Mouse (Mus musculus) neural tube, embryonic 12.5 days (tissue): ENCODE measurements around the gene Gm11992. TPM values are rescaled to one million over a fixed set of nuclear protein-coding genes. Genes with fewer than 3 reads are reported as not detected.

Experiments
- ATAC-seq: fragments of 200-750 bp; cut with Nextera tagmentation; 2 replicates; pipeline ENCODE4 v1.8.0; 2017; ENCODE audit warnings: low read depth, mild to moderate bottlenecking, moderate TSS enrichment, moderate library complexity; ENCODE audit not compliant: low FRiP score
- H3K27ac ChIP-seq: fragments of 300-500 bp; sonication (generic); 2 replicates; pipeline ENCODE4 v1.5.1; 2016
- H3K27me3 ChIP-seq: fragments of 300-500 bp; sonication (generic); replicated peaks from 2 replicates; pipeline ENCODE4 v1.6.1; 2016; ENCODE audit warnings: mild to moderate bottlenecking
- H3K36me3 ChIP-seq: fragments of 300-500 bp; sonication (generic); 2 replicates; pipeline ENCODE4 v1.6.1; 2016; ENCODE audit warnings: mild to moderate bottlenecking
- H3K4me1 ChIP-seq: fragments of 300-500 bp; sonication (generic); 2 replicates; pipeline ENCODE4 v1.6.1; 2016
- H3K4me2 ChIP-seq: fragments of 300-500 bp; sonication (generic); replicated peaks from 2 replicates; pipeline ENCODE4 v1.6.1; 2016; ENCODE audit warnings: mild to moderate bottlenecking
- H3K4me3 ChIP-seq: fragments of 300-500 bp; sonication (generic); 2 replicates; pipeline ENCODE4 v1.5.1; 2016
- H3K9ac ChIP-seq: fragments of 300-500 bp; sonication (generic); 2 replicates; pipeline ENCODE4 v1.6.1; 2016; ENCODE audit warnings: mild to moderate bottlenecking
- H3K9me3 ChIP-seq: fragments of 300-500 bp; sonication (generic); 2 replicates; pipeline ENCODE4 v1.6.1; 2016; ENCODE audit warnings: mild to moderate bottlenecking
- WGBS: fragments of 180-500 bp; shearing (Covaris S2); methylation state at CpG from one replicate; pipeline ENCODE4 v1.1.7; 2016; 5-methylcytosine and 5-hydroxymethylcytosine counted together
- polyA plus RNA-seq: library from polyadenylated mRNA; unstranded; fragments of >200 nt; fragmentation: Nextera tagmentation; extraction: Ambion mirVana; gene quantifications from 2 replicates; pipeline ENCODE4 v1.2.1, GENCODE M21; 2016

Gm11992 gene
- polyA plus RNA-seq = 0.68 and 0.82 TPM in 2 replicates

DNA sequence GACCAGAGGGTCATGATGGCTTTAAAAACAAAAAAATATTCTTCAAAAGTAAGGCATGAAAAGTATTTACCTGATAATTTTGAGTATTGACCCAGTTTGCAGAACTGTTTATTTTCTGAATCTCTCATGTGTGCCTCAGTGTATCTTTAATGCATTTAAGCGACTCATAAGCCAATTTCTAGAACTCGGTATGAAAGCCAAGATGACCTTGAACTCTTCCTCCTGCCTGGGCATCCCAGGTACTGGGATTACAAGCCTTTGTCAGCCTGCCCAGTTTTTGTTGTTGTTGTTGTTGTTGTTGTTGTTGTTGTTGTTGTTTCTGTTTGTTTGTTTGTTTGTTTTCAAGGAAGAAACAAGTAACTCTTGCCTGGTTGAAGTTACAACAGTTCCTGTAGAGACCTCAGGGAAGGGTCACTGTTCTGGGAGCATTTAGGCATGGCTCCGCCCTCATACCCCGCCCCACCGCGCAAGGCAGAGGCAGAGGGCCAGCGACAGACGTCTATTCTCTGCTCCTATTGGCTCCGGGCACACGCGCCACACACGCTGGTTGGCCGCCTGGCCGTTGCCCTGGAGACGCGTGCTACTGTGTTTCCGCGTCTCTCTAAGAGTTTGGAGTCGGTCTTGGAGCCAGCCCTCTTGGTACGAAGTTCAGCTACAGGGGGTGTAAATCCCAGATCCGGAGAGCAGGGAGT is at the start of gene Gm11992:
Gm11992 (plus strand) TSS at position 584 of the 692 bp plus-strand sequence.
- no peak within 1 kb of the TSS for H3K27ac ChIP-seq
- no peaks in the 10 kb centered on the region for H3K9me3 ChIP-seq
- peak; percentile 100 for ATAC-seq
- peak within 1 kb of the TSS; percentile 47 for H3K4me3 ChIP-seq
- peaks cover 5% of the 10 kb centered on the region for H3K4me1 ChIP-seq
- peak within 1 kb of the TSS; percentile 97 for H3K4me2 ChIP-seq
- WGBS = 5% methylated on average over 21 of the region's 21 CpGs
- no peaks in the 10 kb centered on the region for H3K36me3 ChIP-seq
- H3K9ac ChIP-seq = peak within 1 kb of the TSS; percentile 29; the same call in 1 of the 2 replicates
- peaks cover 15% of the 10 kb centered on the region for H3K27me3 ChIP-seq

DNA sequence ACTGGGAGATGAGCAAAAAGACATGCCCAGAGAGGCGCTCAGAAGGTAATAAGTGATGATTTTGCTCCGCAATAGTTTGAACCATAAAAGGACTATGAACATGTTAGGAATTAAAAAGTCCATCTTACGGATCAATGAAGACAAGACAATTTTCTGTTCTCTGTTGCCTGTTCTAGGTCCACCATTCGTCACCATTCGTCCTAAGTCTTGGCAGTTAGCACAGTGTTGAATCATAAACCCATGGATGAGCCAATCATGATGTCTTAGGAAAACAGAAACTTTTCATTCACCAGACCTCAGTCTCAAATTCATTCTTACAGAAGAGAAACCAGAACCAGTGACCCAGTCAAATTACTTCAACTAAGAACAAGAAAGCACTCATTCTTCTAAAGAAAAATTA is 39.6 kb upstream of the Gm11992 start:
- 94% methylated on average over 5 of the region's 5 CpGs for WGBS
- ATAC-seq = no peak
- Histone ChIP-seq H3K27ac (no peak overlapping the region), H3K9me3 (no peaks in the 10 kb centered on the region), H3K4me3 (no peak overlapping the region), H3K4me1 (peaks cover 9% of the 10 kb centered on the region), H3K36me3 (peaks cover 19% of the 10 kb centered on the region), H3K4me2 (no peak overlapping the region), H3K9ac (no peak overlapping the region), H3K27me3 (no peaks in the 10 kb centered on the region)

DNA sequence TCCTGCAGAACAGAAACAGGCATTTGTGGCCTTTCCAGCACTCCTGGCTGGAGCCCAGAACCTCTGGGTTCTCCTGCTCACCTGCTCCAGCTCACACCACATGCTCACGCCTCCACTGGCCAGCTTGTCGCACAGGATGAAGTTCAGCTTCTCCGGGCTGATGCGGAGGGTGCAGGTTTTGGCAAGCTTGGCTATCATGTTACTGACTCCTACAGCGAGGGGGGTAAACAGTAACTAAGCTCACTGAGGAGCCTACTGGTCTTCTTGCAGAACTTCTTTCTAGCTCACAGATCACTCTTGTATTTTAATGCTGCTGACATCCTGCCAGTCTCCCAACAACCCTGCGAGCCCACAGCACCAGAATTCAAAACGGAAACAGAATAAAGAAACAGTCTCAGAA is 38.0 kb upstream of the Gm11992 start:
- 0 out of 2 replicates have a peak overlapping the region, but pooled peaks have one; percentile 43 for H3K27ac ChIP-seq
- ATAC-seq = peak; percentile 70
- under 1% methylated on average over 7 of the region's 7 CpGs for WGBS

DNA sequence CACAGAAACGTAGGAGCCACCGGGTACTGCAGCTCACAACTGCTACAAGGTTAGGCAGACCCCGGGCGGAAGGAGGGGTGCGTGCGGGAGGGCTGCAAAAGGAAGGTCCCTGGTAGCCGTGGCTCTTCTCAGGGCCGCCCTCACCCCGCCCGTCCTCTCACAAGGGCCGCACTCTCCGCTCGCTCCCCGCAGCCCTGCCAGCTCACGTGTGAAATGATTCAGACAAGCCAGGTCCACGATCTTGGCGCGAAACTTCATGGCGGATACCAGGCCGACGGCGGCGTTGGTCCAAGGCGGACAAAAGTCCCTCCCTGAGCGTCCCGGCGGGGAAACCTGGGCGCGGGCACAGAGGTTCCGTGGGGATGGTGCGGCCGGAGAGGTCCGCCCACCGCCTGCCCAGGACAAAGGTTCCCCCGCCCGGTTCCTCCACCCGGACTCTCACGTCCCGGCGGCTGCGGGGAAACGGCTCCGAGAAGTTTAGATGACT is 37.5 kb upstream of the Gm11992 start, which contains the start of gene Hus1:
Hus1 (minus strand) TSS at position 339 of the 487 bp plus-strand sequence.
- Histone ChIP-seq H3K4me3 (peak within 1 kb of the TSS; percentile 65), H3K9me3 (no peaks in the 10 kb centered on the region), H3K27ac (peak within 1 kb of the TSS; percentile 43; the same call in 1 of the 2 replicates), H3K27me3 (no peaks in the 10 kb centered on the region), H3K9ac (peak within 1 kb of the TSS; percentile 72), H3K36me3 (no peaks in the 10 kb centered on the region), H3K4me2 (peak within 1 kb of the TSS; percentile 76), H3K4me1 (peaks cover 9% of the 10 kb centered on the region)
- ATAC-seq = peak; percentile 95
- under 1% methylated on average over 43 of the region's 43 CpGs for WGBS

More for the DNA sequence above, 38.0 kb upstream of the Gm11992 start:
- H3K4me2 ChIP-seq = peak overlapping the region; percentile 76
- H3K4me1 ChIP-seq = peaks cover 9% of the 10 kb centered on the region
- peak overlapping the region; percentile 65 for H3K4me3 ChIP-seq
- H3K27me3 ChIP-seq = no peaks in the 10 kb centered on the region
- peaks cover 3% of the 10 kb centered on the region; the same call in 1 of the 2 replicates for H3K36me3 ChIP-seq
- H3K9ac ChIP-seq = peak overlapping the region; percentile 72
- H3K9me3 ChIP-seq = no peaks in the 10 kb centered on the region

DNA sequence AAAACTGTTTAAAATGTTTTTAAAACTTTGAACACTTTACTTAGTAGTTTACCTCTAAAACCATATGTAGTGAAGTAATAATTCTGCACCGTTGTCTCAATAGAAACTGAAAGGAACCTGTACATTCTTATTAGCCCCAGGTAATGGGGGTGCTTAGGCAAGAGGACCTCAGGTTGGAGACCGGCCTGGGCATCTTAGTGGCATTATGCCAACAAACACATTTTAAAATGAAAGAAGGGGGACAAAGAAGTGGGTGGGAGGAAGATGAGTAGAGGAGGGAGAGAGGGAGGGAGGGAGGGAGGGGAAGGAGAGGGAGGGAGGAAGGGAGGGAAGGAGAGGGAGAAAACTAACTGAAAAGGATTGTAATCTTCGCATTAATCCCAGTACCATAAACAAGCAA is 37.0 kb upstream of the Gm11992 start:
- Histone ChIP-seq H3K4me1 (peaks cover 9% of the 10 kb centered on the region), H3K36me3 (no peaks in the 10 kb centered on the region), H3K4me2 (peak overlapping the region; percentile 76), H3K9ac (peak overlapping the region; percentile 72), H3K27ac (no peak overlapping the region), H3K27me3 (no peaks in the 10 kb centered on the region), H3K4me3 (peak overlapping the region; percentile 65), H3K9me3 (no peaks in the 10 kb centered on the region)
- WGBS = 4% methylated on average over 3 of the region's 3 CpGs
- ATAC-seq = peak; percentile 43

DNA sequence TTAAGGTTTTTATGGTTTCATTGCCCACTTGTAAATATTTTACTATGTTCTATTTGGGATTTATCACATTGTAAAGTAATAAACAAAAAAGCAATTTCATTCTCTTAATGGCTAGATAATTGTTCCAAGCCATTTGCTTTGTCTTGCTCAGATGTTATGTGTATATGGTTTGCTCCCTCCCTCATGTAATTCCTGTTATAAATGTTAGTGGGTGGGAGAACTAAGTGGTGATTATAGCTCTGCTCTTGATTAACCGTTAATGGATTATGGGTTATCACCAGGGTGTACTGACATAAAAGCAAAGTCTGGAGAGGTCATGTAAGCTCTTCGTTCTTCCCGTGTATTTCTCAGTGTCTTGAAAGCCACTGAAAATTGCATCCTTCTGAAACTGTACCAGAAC is 33.7 kb upstream of the Gm11992 start:
- H3K9me3 ChIP-seq = no peaks in the 10 kb centered on the region
- no peak for ATAC-seq
- H3K27me3 ChIP-seq = no peaks in the 10 kb centered on the region
- no peaks in the 10 kb centered on the region for H3K36me3 ChIP-seq
- no peak overlapping the region for H3K4me3 ChIP-seq
- 41% methylated on average over 3 of the region's 3 CpGs for WGBS
- H3K9ac ChIP-seq = no peak overlapping the region
- no peak overlapping the region for H3K27ac ChIP-seq
- peaks cover 7% of the 10 kb centered on the region for H3K4me1 ChIP-seq
- no peak overlapping the region for H3K4me2 ChIP-seq

DNA sequence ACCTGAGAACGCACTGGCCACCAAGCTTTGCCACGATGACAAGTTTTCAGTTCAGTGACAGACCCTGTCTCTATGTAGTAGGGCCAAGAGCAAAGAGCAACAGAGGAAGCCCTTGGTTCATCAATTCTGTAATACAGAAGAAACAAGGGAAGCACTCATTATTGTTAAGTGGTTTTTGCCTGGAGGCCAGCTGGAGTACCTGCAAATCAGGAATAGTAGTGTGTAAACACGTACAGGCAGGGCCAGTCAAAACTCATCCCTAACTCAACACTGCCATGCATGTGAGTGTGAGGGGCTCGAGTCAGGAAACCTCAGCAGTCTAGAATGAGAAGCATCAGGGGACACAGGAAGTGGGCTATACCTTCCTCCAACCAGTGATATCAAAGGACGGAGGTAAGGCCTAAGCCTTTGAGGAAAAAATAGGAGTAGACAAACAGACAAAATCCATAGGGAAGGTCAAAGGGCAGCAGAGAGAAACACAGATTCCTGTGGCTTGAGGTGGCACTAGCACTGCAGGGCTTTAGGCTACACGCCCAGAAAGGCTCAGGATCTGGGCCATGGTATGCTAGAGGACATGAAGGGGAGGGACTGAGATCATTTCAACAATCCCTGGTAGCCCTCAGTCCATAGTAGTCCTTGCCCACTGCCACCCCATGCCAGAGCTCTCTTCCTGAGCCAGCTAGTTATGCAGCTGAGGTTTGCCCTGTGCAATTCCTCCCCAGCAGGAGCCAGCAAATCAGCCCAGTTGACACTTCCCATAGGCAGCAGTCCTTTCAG is 29.7 kb upstream of the Gm11992 start:
- no peak for ATAC-seq
- 83% methylated on average over 6 of the region's 6 CpGs for WGBS
- Histone ChIP-seq H3K4me1 (no peaks in the 10 kb centered on the region), H3K4me2 (no peak overlapping the region), H3K4me3 (no peak overlapping the region), H3K27me3 (no peaks in the 10 kb centered on the region), H3K27ac (no peak overlapping the region), H3K9me3 (no peaks in the 10 kb centered on the region), H3K36me3 (no peaks in the 10 kb centered on the region), H3K9ac (no peak overlapping the region)

DNA sequence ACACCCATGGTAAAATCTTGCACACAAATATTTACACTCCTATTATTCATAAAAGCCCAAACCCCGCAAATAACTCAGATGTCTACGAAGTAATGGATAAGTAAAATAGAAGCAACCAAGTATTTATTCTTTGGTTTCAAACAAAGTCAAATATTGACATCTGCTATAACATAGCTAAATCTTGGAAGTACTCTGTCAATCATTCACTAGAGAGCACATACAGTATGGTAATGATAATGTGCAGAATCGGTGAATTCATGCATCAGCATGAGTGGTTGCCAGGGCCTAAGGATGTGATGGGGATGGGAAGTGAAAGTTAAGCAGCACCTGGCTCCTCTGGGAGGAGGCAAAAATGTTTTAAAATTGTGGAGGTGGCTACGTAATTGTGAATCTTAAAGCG is 28.2 kb upstream of the Gm11992 start:
- Histone ChIP-seq H3K9ac (no peak overlapping the region), H3K4me3 (no peak overlapping the region), H3K9me3 (no peaks in the 10 kb centered on the region), H3K27me3 (no peaks in the 10 kb centered on the region), H3K27ac (no peak overlapping the region), H3K4me2 (no peak overlapping the region), H3K4me1 (no peaks in the 10 kb centered on the region), H3K36me3 (no peaks in the 10 kb centered on the region)
- 93% methylated on average over 5 of the region's 5 CpGs for WGBS
- no peak for ATAC-seq

DNA sequence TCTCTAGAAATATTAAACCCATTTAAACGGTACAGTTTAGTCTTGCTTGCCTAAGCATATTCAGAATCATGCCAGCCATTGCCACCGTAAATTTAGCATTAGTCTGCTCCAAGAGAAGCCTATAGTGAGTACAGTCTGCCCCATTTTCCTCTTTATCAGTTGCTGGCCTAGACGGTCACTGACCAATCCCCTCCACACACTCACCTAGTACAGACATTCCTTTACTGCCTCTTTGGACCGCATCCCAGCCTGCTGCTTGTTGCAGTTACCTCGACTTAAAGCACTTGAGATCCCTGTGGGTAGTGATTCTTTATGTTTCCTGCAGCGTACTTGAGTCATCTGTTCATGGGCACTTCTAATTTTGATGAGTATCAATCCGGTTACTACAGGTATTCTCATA is 23.6 kb upstream of the Gm11992 start:
- ATAC-seq = no peak
- Histone ChIP-seq H3K4me1 (no peaks in the 10 kb centered on the region), H3K9me3 (no peaks in the 10 kb centered on the region), H3K27ac (no peak overlapping the region), H3K4me3 (no peak overlapping the region), H3K27me3 (no peaks in the 10 kb centered on the region), H3K36me3 (no peaks in the 10 kb centered on the region), H3K4me2 (no peak overlapping the region), H3K9ac (no peak overlapping the region)
- WGBS = 83% methylated on average over 7 of the region's 7 CpGs

DNA sequence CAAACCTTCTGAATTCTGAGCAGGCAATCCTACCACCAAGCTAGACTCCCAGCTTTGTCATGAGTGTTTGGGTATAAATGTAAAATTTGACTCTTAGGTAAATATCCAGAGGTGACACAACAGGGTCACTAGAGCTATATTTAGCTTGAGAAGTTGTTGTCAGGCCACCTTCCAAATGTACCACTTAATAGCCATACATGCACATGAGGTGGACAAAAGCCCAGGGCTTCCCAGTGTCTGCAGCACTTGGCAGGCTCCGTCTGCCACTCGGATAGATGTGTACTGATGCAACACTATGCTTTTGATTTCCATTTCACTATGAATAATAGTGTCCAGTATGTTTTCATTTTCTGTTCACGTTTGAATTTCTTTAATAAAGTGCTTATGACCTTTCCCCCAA is 23.2 kb upstream of the Gm11992 start:
- Histone ChIP-seq H3K4me1 (no peaks in the 10 kb centered on the region), H3K27ac (no peak overlapping the region), H3K9ac (no peak overlapping the region), H3K27me3 (no peaks in the 10 kb centered on the region), H3K4me3 (no peak overlapping the region), H3K4me2 (no peak overlapping the region), H3K9me3 (no peaks in the 10 kb centered on the region), H3K36me3 (no peaks in the 10 kb centered on the region)
- 78% methylated on average over 3 of the region's 3 CpGs for WGBS
- ATAC-seq = no peak

DNA sequence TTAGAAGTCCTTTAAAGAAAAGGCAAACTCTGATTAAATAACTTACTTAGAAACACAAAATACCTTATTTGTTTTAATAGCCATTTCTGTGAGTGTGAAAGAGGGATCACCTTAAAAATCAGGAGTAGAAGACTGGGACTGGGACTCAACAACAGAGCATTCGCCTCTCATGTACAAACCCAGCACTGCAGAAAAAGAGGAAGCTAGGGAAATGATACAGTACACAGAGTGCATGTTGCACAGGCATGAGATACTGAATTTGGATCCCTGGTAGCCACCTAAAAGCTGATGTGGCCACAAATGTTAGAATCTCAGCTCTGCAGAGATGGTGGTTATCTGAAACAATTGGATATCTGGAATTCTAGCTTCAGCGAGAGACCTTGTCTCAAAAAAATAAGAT is 16.9 kb upstream of the Gm11992 start:
- Histone ChIP-seq H3K27me3 (no peaks in the 10 kb centered on the region), H3K9ac (no peak overlapping the region), H3K4me1 (no peaks in the 10 kb centered on the region), H3K4me2 (no peak overlapping the region), H3K4me3 (no peak overlapping the region), H3K27ac (no peak overlapping the region), H3K36me3 (no peaks in the 10 kb centered on the region), H3K9me3 (no peaks in the 10 kb centered on the region)
- WGBS = 81% methylated on average over 2 of the region's 2 CpGs
- no peak for ATAC-seq

DNA sequence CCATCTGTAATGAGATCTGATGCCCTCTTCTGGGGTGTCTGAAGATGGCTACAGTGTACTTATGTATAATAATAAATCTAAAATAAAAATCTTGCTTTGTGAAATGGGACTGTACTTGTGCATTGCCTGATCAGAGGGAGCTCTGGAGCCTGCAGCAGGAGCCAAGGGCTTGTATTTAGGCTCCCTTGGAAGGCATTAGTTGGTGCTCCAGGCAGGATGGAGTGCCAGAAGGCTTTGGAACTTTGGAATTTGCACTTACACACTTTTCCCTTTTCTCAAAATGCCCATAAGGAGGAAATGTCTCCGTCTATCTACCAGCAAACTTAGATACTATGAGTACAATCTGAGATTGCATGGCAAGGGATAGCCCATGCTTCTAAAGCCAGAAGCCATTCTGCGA is 1.8 kb upstream of the Gm11992 start:
- no peak for ATAC-seq
- Histone ChIP-seq H3K4me1 (peaks cover 5% of the 10 kb centered on the region), H3K4me2 (no peak overlapping the region), H3K27me3 (peaks cover 15% of the 10 kb centered on the region), H3K9me3 (no peaks in the 10 kb centered on the region), H3K9ac (no peak overlapping the region), H3K4me3 (no peak overlapping the region), H3K36me3 (no peaks in the 10 kb centered on the region), H3K27ac (no peak overlapping the region)
- WGBS = 84% methylated on average over 2 of the region's 2 CpGs
